Mouse (Mus musculus) urinary bladder, adult 2 months (tissue): Measurements from ENCODE around the gene Creb3l2. TPM values are rescaled to one million over a fixed set of nuclear protein-coding genes. Genes with fewer than 3 reads are reported as not detected.
"Not testable (repeated sequence)": the region's sequence is repeated elsewhere in the genome, so short reads cannot be mapped to it uniquely, and the experiment has no call there.

Experiments used
- DNase-seq: peaks from one replicate; pipeline ENCODE4 v3.0.0; 2022; ENCODE audit warnings: low spot score
- polyA plus RNA-seq: library from polyadenylated mRNA; depleted of rRNA; stranded (reverse); fragments of >200 nt; gene quantifications from 2 replicates; pipeline ENCODE4 v1.2.3, GENCODE M21; 2012; rRNA removed

The Creb3l2 gene
- 35.0 and 42.5 TPM in 2 replicates for polyA plus RNA-seq

GRCm38 (mm10) chr6:37442041-37442667 is at the start of gene Creb3l2:
Gene Creb3l2, minus strand, starts transcription at chr6:37442146.
- peak; percentile 79 for DNase-seq

GRCm38 (mm10) chr6:37486502-37486901 is 44.6 kb upstream of the Creb3l2 start:
- DNase-seq = peak; percentile 22

GRCm38 (mm10) chr6:37484588-37485070 is 42.7 kb upstream of the Creb3l2 start:
- DNase-seq = no peak

GRCm38 (mm10) chr6:37483262-37483661 is 41.3 kb upstream of the Creb3l2 start:
- DNase-seq = no peak

- DNase-seq = no peak
Observed at GRCm38 (mm10) chr6:37481147-37481546, 39.2 kb upstream of the Creb3l2 start.

- no peak for DNase-seq
Observed at GRCm38 (mm10) chr6:37480008-37480407, 38.1 kb upstream of the Creb3l2 start.

GRCm38 (mm10) chr6:37478481-37478880 is 36.5 kb upstream of the Creb3l2 start:
- no peak for DNase-seq

- no peak for DNase-seq
Observed at GRCm38 (mm10) chr6:37473674-37474342, 31.9 kb upstream of the Creb3l2 start.

- no peak for DNase-seq
Observed at GRCm38 (mm10) chr6:37470216-37470615, 28.3 kb upstream of the Creb3l2 start.

- no peak for DNase-seq
Observed at GRCm38 (mm10) chr6:37465847-37466246, 23.9 kb upstream of the Creb3l2 start.

- no peak for DNase-seq
Observed at GRCm38 (mm10) chr6:37465356-37465755, 23.4 kb upstream of the Creb3l2 start.

GRCm38 (mm10) chr6:37464585-37464984 is 22.6 kb upstream of the Creb3l2 start:
- DNase-seq = no peak

- not testable (repeated sequence) for DNase-seq
Observed at GRCm38 (mm10) chr6:37463517-37464482, 21.9 kb upstream of the Creb3l2 start.

- DNase-seq = no peak
Observed at GRCm38 (mm10) chr6:37460681-37461080, 18.7 kb upstream of the Creb3l2 start.

GRCm38 (mm10) chr6:37459656-37460055 is 17.7 kb upstream of the Creb3l2 start:
- not testable (repeated sequence) for DNase-seq

GRCm38 (mm10) chr6:37457990-37458655 is 16.2 kb upstream of the Creb3l2 start:
- no peak for DNase-seq

- no peak for DNase-seq
Observed at GRCm38 (mm10) chr6:37455540-37455939, 13.6 kb upstream of the Creb3l2 start.

GRCm38 (mm10) chr6:37453047-37453446 is 11.1 kb upstream of the Creb3l2 start:
- DNase-seq = no peak

- no peak for DNase-seq
Observed at GRCm38 (mm10) chr6:37451664-37452063, 9.7 kb upstream of the Creb3l2 start.

GRCm38 (mm10) chr6:37447704-37448466 is 5.9 kb upstream of the Creb3l2 start:
- no peak for DNase-seq

GRCm38 (mm10) chr6:37442781-37443180 is 835 bp upstream of the Creb3l2 start:
- no peak for DNase-seq
